Mouse (Mus musculus): Measurements from ENCODE around the gene Arhgap17. TPM values are rescaled to one million over a fixed set of nuclear protein-coding genes. Genes with fewer than 3 reads are reported as not detected.

Gene Arhgap17
- total RNA-seq, 2 experiments from 2014 or later = 15.7 to 34.0 TPM

DNA sequence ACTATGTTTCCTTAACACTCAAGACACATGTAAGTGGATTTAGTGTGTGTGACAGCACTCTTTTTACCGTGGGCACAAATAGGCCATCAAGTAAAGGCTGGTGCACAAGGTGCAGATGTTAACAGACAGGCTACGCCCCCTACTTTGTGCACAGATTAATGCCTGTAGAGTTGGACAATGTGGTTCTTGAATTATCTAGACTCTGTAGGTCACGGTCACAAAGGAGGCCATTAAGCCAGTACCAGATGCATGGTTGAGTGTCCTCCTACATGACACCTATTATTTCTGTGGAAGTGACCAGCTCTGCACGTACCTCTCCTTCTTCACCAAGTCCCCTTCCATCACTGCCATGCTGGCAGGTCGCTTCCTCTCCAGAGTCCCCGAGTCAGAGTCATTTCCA is 73.6 kb downstream of the Arhgap17 start:
- ATAC-seq (replicated peaks; ENCODE audit: low FRiP score, poor library complexity, severe bottlenecking) = no peak

DNA sequence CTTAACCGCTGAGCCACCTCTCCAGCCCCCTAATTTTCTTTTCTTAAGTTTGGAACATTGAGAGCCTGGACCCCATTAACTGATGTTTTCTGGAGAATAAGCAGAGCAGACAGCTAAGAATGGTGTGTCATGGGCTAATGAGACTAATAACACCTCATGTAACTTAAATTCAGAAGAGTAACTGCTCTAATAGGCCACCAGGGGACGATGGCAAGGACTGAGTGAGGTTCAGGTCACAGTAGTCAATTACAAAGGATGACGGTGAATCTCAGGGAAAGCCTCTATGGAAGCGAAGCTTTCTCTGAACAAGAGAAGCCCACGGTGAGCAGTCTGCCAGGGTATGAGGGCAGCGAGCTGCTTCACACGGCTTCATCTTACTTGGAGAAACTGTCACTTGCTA is 74.3 kb downstream of the Arhgap17 start:
- ATAC-seq (replicated peaks; ENCODE audit: low FRiP score, poor library complexity, severe bottlenecking) = no peak

GRCm38 (mm10) chr7:123293898-123294297 is 75.8 kb downstream of the Arhgap17 start:
- ATAC-seq (replicated peaks; ENCODE audit: low FRiP score, poor library complexity, severe bottlenecking) = no peak

DNA sequence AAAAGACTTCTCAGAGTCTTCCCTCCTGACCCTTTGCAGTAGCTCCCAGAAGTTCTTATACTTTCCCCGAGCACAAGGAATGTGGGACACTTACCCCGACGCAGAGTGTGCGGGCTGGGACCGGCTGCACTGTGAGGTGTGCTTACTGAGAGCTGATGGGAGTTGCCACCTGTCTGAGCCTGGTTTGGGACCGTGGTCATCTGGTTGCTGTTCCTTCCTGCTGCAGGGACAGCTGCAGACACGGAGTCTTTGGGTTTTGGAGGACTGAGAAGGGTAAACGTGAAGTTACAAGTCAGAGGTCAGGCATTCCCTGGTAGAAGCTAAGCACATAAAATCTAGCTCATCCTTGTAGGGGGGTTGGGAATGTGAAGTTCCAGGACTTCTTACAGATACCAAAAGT is 77.8 kb downstream of the Arhgap17 start:
- ATAC-seq (replicated peaks; ENCODE audit: low FRiP score, poor library complexity, severe bottlenecking) = no peak

- no peak for ATAC-seq (replicated peaks; ENCODE audit: low FRiP score, poor library complexity, severe bottlenecking)
Measured at GRCm38 (mm10) chr7:123289176-123289575, 80.5 kb downstream of the Arhgap17 start.

DNA sequence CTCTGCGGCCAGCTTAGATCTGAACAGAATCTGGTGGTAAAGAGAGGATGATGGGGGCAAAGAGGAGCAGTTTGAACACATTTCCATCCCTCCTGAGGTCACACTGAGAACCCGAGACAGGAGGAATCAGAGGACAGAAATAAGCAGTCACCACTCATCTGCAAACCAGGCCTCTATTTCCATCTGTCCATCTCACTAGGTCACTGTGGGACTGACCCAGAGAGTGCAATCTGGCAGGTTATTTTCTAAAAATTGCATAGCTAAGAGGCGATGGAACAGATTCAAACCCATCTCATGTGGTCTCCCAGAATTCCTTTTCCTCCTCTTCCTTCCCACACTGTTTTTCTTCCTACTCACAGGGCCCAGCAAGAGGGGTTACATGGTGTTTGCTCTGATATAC is 81.8 kb downstream of the Arhgap17 start:
- ATAC-seq (replicated peaks; ENCODE audit: low FRiP score, poor library complexity, severe bottlenecking) = no peak

DNA sequence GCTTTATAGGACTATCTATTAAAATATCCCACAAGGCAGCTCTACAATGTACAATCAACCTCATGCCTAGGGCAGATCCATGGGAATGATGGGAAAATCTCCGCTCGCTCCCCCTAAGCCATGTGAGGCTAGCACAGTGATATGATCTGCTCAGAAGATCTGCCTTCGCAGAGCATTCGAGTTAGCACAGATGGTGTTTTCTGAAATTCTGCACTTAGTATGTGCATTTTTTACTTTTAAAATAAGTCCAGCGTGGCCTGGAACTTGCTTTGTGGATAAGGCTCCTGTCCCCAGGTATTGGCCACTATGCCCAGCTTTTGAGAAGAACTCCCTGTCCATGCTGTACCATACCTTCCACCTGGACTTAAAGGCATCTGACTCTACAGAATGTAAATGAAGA is 83.8 kb downstream of the Arhgap17 start:
- no peak for ATAC-seq (replicated peaks; ENCODE audit: low FRiP score, poor library complexity, severe bottlenecking)

DNA sequence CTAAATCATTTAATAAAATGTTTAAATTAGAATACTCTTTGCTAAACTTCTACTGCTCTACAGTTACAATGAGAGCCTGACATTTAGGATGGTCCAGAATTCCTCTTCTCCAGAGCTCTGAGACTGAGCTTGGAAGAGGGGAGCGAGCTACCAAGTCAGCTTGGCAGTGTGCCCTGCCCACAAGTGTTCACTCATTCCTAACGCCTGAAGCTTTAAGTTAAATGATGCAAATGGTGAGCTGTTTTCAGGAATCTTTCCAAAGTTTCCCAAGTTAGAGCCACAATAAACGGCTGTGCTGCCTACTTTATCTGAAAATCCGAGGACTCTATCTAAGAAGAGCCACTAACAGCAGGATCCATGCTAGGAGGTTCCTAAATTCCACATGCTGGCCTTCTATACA is 85.9 kb downstream of the Arhgap17 start:
- ATAC-seq (replicated peaks; ENCODE audit: low FRiP score, poor library complexity, severe bottlenecking) = no peak

DNA sequence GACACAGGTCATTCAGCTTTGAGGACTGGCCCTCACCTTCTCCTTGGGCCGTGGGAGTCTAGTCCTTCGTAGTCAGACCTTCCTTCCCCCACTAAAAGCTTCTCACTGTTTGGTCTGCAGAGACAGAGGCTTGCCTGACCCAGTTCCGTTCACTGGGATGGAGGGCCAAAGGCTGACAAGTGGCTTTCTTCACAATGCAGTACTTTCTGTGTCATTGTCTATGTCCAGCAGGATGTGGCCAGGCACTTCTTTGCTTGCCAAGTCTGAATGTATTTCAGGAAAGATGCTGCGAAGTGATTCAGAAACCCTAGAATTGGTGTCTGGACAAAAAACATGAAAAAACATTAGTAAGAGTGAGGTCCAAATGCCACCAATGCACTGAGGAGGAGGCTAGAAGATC is 89.9 kb downstream of the Arhgap17 start:
- ATAC-seq (replicated peaks; ENCODE audit: low FRiP score, poor library complexity, severe bottlenecking) = no peak

DNA sequence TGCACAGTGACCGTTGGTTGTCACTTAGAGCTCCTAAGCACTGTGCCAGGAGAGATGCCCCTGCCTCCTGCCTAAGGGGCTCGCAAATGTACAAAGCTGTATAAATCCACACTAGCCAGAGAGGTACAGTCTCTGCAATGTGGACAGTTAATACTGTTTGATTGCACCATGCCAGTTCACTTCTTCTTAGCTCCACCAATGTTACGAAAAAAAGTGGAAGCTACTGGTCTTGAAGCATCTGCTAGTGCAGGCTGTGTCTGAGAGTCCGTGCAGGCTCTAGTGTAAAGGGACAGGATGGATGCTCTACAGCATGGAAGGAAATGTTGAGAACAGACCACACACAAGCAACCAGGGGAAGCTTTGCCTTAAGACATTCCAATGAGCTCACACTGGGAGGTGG is 93.1 kb downstream of the Arhgap17 start:
- no peak for ATAC-seq (replicated peaks; ENCODE audit: low FRiP score, poor library complexity, severe bottlenecking)

- ATAC-seq (replicated peaks; ENCODE audit: low FRiP score, poor library complexity, severe bottlenecking) = no peak
Measured at GRCm38 (mm10) chr7:123273056-123273455, 96.7 kb downstream of the Arhgap17 start.

DNA sequence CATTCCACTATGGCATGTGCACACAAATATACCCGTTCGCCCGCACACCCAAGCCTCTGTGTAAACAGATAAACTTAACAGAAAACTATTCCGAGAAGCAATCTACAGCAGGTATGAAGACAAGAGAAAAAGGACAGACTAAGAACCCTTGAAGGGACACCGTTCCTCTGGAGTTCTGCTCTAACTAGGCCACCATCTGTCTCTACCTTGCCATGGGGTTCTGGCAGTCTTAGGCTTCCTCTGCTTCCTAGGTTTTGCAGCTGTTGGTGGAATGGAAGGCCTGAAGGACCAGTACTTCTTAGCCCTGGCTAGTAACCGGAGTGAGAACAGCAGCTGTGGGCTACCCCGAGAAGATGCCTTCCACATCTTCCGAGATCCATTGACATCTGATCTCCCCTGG is 111.6 kb downstream of the Arhgap17 start:
- no peak for ATAC-seq (replicated peaks; ENCODE audit: low FRiP score, poor library complexity, severe bottlenecking)

GRCm38 (mm10) chr7:123254196-123254970 is 115.3 kb downstream of the Arhgap17 start:
- no peak for ATAC-seq (replicated peaks; ENCODE audit: low FRiP score, poor library complexity, severe bottlenecking)

DNA sequence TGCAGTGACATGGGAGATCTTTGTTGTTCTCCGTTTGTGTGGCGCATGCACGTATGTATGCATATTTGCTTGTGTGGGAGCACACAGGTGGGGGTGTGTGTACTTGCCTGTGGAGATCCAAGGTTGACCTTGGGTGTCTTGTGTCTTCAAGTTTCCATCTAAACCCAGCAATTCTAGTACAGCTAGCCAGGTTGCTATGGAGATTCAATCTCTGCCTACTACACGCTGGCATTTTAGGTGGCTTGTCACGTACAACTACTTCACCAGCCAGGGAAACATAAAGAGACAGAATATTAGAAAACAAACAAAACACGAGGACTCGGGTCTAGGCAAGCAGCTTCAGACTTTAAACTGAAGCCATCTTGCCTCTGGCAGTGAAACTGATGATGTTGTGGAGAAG is 116.3 kb downstream of the Arhgap17 start:
- ATAC-seq (replicated peaks; ENCODE audit: low FRiP score, poor library complexity, severe bottlenecking) = no peak

GRCm38 (mm10) chr7:123251343-123251742 is 118.4 kb downstream of the Arhgap17 start:
- no peak for ATAC-seq (replicated peaks; ENCODE audit: low FRiP score, poor library complexity, severe bottlenecking)

DNA sequence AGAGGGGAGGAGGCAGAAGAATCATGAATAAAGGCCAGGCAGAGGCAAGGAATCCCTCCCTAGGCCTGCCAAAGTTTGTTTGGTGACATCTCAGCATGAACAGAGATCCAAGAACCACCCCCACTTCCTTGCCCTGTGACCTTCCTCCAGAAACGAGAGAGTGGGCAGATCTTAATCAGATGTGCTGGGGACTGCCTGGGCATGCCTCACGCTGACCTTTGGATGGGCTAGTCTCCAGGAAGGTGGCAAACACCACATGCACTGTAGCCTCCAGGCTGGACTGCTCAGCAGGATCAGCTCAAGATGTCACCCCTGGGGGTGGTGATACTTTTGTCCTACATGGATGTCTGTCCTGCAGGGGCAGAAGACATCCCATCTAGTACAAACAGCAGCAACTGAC is 121.5 kb downstream of the Arhgap17 start:
- ATAC-seq (replicated peaks; ENCODE audit: low FRiP score, poor library complexity, severe bottlenecking) = no peak

- no peak for ATAC-seq (replicated peaks; ENCODE audit: low FRiP score, poor library complexity, severe bottlenecking)
Measured at GRCm38 (mm10) chr7:123246504-123247084, 123.1 kb downstream of the Arhgap17 start.

GRCm38 (mm10) chr7:123244833-123245232 is 124.9 kb downstream of the Arhgap17 start:
- ATAC-seq (replicated peaks; ENCODE audit: low FRiP score, poor library complexity, severe bottlenecking) = no peak

- ATAC-seq (replicated peaks; ENCODE audit: low FRiP score, poor library complexity, severe bottlenecking) = no peak
Measured at GRCm38 (mm10) chr7:123242241-123242640, 127.5 kb downstream of the Arhgap17 start.

DNA sequence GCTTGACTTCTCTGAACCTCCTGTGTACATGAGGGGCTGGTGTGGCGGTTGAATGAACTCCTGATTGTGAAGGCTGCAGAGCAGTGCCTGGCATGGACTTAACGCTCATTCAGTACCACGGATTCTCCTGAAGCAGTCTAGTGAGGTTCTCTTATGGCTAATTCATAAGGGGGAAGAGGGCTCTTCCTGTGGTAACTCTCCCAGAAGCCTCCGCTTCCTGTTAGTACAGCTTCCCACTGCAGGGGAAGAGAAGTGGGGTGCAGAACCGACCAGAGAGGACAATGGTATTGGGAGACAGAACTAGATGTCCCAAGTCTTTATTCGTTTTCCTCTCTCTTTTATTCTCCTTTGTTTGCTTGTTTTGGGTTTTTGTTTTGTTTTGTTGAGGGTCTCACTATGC is 129.7 kb downstream of the Arhgap17 start:
- ATAC-seq (replicated peaks; ENCODE audit: low FRiP score, poor library complexity, severe bottlenecking) = no peak

- no peak for ATAC-seq (replicated peaks; ENCODE audit: low FRiP score, poor library complexity, severe bottlenecking)
Measured at GRCm38 (mm10) chr7:123238621-123239020, 131.1 kb downstream of the Arhgap17 start.

DNA sequence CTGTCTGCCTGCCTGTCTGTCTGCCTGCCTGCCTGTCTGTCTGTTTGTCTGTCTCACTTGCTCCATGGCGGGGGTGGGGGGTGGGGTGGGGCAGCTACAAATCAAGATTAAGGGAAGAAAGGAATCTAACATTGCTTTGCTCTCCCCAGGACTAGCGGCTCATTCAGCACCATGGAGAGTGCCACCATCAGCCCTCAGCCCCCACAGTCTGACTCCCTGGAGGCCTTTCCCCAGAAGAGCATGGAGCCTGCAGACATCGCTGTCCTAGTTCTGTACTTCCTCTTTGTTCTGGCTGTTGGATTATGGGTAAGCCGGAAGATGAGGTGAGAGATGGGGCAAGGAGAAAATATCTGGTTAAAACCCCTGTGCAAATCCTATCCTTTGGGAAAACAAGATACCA is 134.3 kb downstream of the Arhgap17 start:
- ATAC-seq (replicated peaks; ENCODE audit: low FRiP score, poor library complexity, severe bottlenecking) = no peak
